Mouse (Mus musculus) small intestine, adult 2 months (tissue): ENCODE results near the gene Banp. TPM values are rescaled to one million over a fixed set of nuclear protein-coding genes. Genes with fewer than 3 reads are reported as not detected.

ENCODE experiments used
- H3K27ac ChIP-seq: fragments of 200-500 bp; 2 replicates; pipeline ENCODE4 v1.5.1; 2012; ENCODE audit warnings: low read depth, low read length, control low read depth, inconsistent platforms; ENCODE audit not compliant: insufficient read depth
- H3K27me3 ChIP-seq: fragments of 200-500 bp; 2 replicates; pipeline ENCODE4 v1.6.1; 2012; ENCODE audit warnings: mild to moderate bottlenecking, moderate library complexity, low read length, inconsistent platforms; ENCODE audit not compliant: control insufficient read depth, insufficient read depth
- H3K36me3 ChIP-seq: fragments of 200-500 bp; 2 replicates; pipeline ENCODE4 v1.6.1; 2012; ENCODE audit warnings: mild to moderate bottlenecking, low read length, control low read depth, inconsistent platforms; ENCODE audit not compliant: control insufficient read depth, insufficient read depth
- H3K4me1 ChIP-seq: fragments of 200-500 bp; 2 replicates; pipeline ENCODE4 v1.6.1; 2012; ENCODE audit warnings: low read length, inconsistent platforms, mixed read lengths; ENCODE audit not compliant: control insufficient read depth, insufficient read depth, insufficient read length
- H3K4me3 ChIP-seq: fragments of 200-500 bp; 2 replicates; pipeline ENCODE4 v1.5.1; 2012; ENCODE audit warnings: low read depth, mild to moderate bottlenecking, control low read depth, inconsistent platforms, low read length, moderate library complexity
- CTCF ChIP-seq: fragments of 200-500 bp; IDR thresholded peaks from 2 replicates; pipeline ENCODE4 v1.5.1; 2012; ENCODE audit warnings: low read depth, mild to moderate bottlenecking, control low read depth, inconsistent platforms, low read length, moderate library complexity, mixed read lengths; ENCODE audit not compliant: insufficient replicate concordance, insufficient read length; ENCODE audit errors: extremely low read depth
- POLR2A ChIP-seq: fragments of 200-500 bp; IDR thresholded peaks from 2 replicates; pipeline ENCODE4 v1.6.1; 2012; ENCODE audit warnings: low read depth, mild to moderate bottlenecking, control low read depth, inconsistent platforms, low read length, moderate library complexity
- WGBS: fragments of 180-500 bp; shearing (Covaris S2); methylation state at CpG from one replicate; pipeline ENCODE4 v1.1.7; 2018; 5-methylcytosine and 5-hydroxymethylcytosine counted together
- polyA plus RNA-seq: library from polyadenylated mRNA; depleted of rRNA; stranded (reverse); fragments of >200 nt; gene quantifications from 2 replicates; pipeline ENCODE4 v1.2.3, GENCODE M21; 2012

The Banp gene
- polyA plus RNA-seq, 1 experiment, result 34.3 TPM

GRCm38 (mm10) chr8:121943057-121943540 lies 6.5 kb upstream of the Banp start:
- H3K4me3 ChIP-seq, result no peak overlapping the region
- no peaks in the 10 kb centered on the region for H3K36me3 ChIP-seq
- no peak for TF ChIP-seq CTCF
- no peak for TF ChIP-seq POLR2A
- 11% methylated on average over 2 of the region's 2 CpGs for WGBS
- H3K27me3 ChIP-seq, result no peaks in the 10 kb centered on the region
- peaks cover 6% of the 10 kb centered on the region; the same call in 1 of the 2 replicates for H3K4me1 ChIP-seq
- H3K27ac ChIP-seq, result no peak overlapping the region

- H3K4me3 ChIP-seq, result no peak overlapping the region
- H3K27ac ChIP-seq, result no peak overlapping the region
- 76% methylated on average over 8 of the region's 8 CpGs for WGBS
These were observed 5.8 kb upstream of the Banp start for GRCm38 (mm10) chr8:121943716-121944115.

GRCm38 (mm10) chr8:121944831-121945230 lies 4.7 kb upstream of the Banp start, which contains the start of gene Car5a:
TSS of gene Car5a (minus strand) at chr8:121944904.
- TF ChIP-seq POLR2A, result no peak
- peaks cover 14% of the 10 kb centered on the region for H3K4me1 ChIP-seq
- no peak within 1 kb of the TSS for H3K27ac ChIP-seq
- H3K27me3 ChIP-seq, result no peaks in the 10 kb centered on the region
- H3K4me3 ChIP-seq, result no peak within 1 kb of the TSS
- no peaks in the 10 kb centered on the region for H3K36me3 ChIP-seq

More at GRCm38 (mm10) chr8:121943716-121944115, 5.8 kb upstream of the Banp start:
- H3K27me3 ChIP-seq, result no peaks in the 10 kb centered on the region
- H3K4me1 ChIP-seq, result peaks cover 12% of the 10 kb centered on the region
- TF ChIP-seq POLR2A, result no peak
- no peak for TF ChIP-seq CTCF
- H3K36me3 ChIP-seq, result no peaks in the 10 kb centered on the region

DNA sequence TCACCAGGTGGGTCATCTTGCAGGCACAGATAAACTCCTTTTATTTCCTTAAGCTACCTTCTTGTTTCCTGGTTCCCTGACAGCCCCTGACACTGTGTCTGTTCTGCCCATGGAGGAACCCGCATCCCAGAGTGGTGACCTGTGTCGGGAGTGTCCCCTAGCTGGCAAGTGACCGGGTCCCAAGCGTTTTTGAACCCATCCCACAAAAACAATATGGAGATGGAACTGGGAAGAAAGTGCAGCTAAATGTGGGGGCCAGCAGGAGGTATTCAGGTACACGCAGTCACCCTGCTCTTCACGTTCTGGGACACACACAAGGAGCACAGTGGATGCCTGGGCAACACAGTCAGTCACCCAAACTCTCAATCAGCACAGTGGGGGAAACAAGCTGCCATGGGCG lies 3.2 kb upstream of the Banp start:
- no peaks in the 10 kb centered on the region for H3K27me3 ChIP-seq
- TF ChIP-seq POLR2A (no peak), CTCF (no peak)
- H3K36me3 ChIP-seq, result no peaks in the 10 kb centered on the region
- H3K4me1 ChIP-seq, result peaks cover 14% of the 10 kb centered on the region
- H3K27ac ChIP-seq, result no peak overlapping the region
- 76% methylated on average over 7 of the region's 7 CpGs for WGBS
- no peak overlapping the region for H3K4me3 ChIP-seq

- Histone ChIP-seq H3K4me3 (peak overlapping the region; percentile 59), H3K27me3 (no peaks in the 10 kb centered on the region), H3K4me1 (peaks cover 16% of the 10 kb centered on the region), H3K27ac (no peak overlapping the region), H3K36me3 (no peaks in the 10 kb centered on the region)
- TF ChIP-seq POLR2A (no peak), CTCF (no peak)
- 45% methylated on average over 19 of the region's 19 CpGs for WGBS
These were observed 2.4 kb upstream of the Banp start for GRCm38 (mm10) chr8:121947047-121947752.

GRCm38 (mm10) chr8:121947753-121948141 lies 1.8 kb upstream of the Banp start:
- Histone ChIP-seq H3K4me1 (peaks cover 19% of the 10 kb centered on the region), H3K4me3 (peak overlapping the region; percentile 59), H3K27me3 (no peaks in the 10 kb centered on the region), H3K36me3 (no peaks in the 10 kb centered on the region), H3K27ac (no peak overlapping the region)
- under 1% methylated on average over 18 of the region's 18 CpGs for WGBS
- TF ChIP-seq POLR2A, result no peak

- Histone ChIP-seq H3K4me3 (peak overlapping the region; percentile 59), H3K27me3 (no peaks in the 10 kb centered on the region), H3K27ac (no peak overlapping the region), H3K36me3 (no peaks in the 10 kb centered on the region), H3K4me1 (peaks cover 18% of the 10 kb centered on the region)
- TF ChIP-seq CTCF, result no peak
- TF ChIP-seq POLR2A, result no peak
- WGBS, result 48% methylated on average over 19 of the region's 19 CpGs
These were observed 1.0 kb upstream of the Banp start for GRCm38 (mm10) chr8:121948321-121949145.
